Comparison of ENCODE assay signal across 9 mouse cellular contexts in genomic region chr3:88603714-88604161, GRCm38 (mm10). TPM values are rescaled to one million over a fixed set of nuclear protein-coding genes. Genes with fewer than 3 reads are reported as not detected.
A peak's percentile ranks its signal among the peaks of the same experiment; 100 is the strongest.
DNase-seq lines count a peak whose midpoint lies in the region; ATAC-seq and TF ChIP-seq lines count a peak whose summit lies in the region.
"Had no signal": no experiment of that assay in that cellular context is flagged by ENCODE, and none has a peak within 500 bp of the region (broad histone marks: within the 10 kb centered on the region; RNA-seq: fewer than 3 reads in every experiment).

No protein-coding gene starts in this region.

- no peak for TF ChIP-seq POLR2A in MEL (IDR thresholded peaks at IDR 0.05; ENCODE audit: control insufficient read depth in 1 of 2, insufficient read depth in 1 of 2, low read depth in 1 of 2, low read length in 2 of 2, poor library complexity in 1 of 2)

- H3K27ac ChIP-seq in MEL (ENCODE audit: control insufficient read depth, low read depth, low read length), result no peak overlapping the region
- H3K27ac ChIP-seq in heart, embryonic 11.5 days (ENCODE audit: low read depth, low read length), result 0 out of 2 replicates have a peak overlapping the region, but pooled peaks have one; percentile 32
- H3K27ac ChIP-seq in macrophage, result peak overlapping the region; percentile 66
- H3K27ac ChIP-seq: midbrain, embryonic 12.5 days had no signal

- H3K4me3 ChIP-seq in MEL (ENCODE audit: control insufficient read depth in 1 of 2, insufficient read depth in 1 of 2, low read depth in 2 of 2, low read length in 2 of 2) (no peak overlapping the region), macrophage (ENCODE audit: inconsistent target) (no peak overlapping the region)
- H3K4me3 ChIP-seq in heart, embryonic 11.5 days (ENCODE audit: low read depth, low read length), result no peak overlapping the region
- H3K4me3 ChIP-seq: midbrain, embryonic 12.5 days had no signal

- no peak; the same call in 1 of the 2 replicates for ATAC-seq in heart, embryonic 11.5 days (replicated peaks; ENCODE audit: insufficient number of reproducible peaks, low FRiP score, low TSS enrichment)

- H3K9ac ChIP-seq in MEL (ENCODE audit: control insufficient read depth, low read depth, low read length, poor library complexity, severe bottlenecking), result no peak overlapping the region
- no peak overlapping the region for H3K9ac ChIP-seq in heart, embryonic 11.5 days (ENCODE audit: low read depth, low read length)
- H3K9ac ChIP-seq: midbrain, embryonic 12.5 days had no signal

- 21% methylated on average over 6 of the region's 6 CpGs for WGBS in heart, embryonic 11.5 days (ENCODE audit: insufficient replicate concordance)
- WGBS in macrophage (ENCODE audit: missing documents), result 4% methylated on average over 6 of the region's 6 CpGs

- peak in 2 of 3 experiments; percentile 92 to 99; a peak in 5 of 6 replicates for TF ChIP-seq CTCF in MEL (IDR thresholded peaks at IDR 0.05 in 2 of 3, conservative IDR thresholded peaks at IDR 0.05 in 1 of 3; ENCODE audit: control insufficient read depth in 1 of 3, insufficient read depth in 1 of 3, low read depth in 2 of 3, low read length in 3 of 3, poor library complexity in 1 of 3, severe bottlenecking in 1 of 3)

- peak; percentile 60 for TF ChIP-seq RAD21 in MEL (IDR thresholded peaks at IDR 0.05; ENCODE audit: low read depth, low read length)

- H3K27me3 ChIP-seq in MEL (ENCODE audit: control insufficient read depth in 1 of 2, insufficient read depth in 2 of 2, low read length in 2 of 2), result no peaks in the 10 kb centered on the region
- no peaks in the 10 kb centered on the region for H3K27me3 ChIP-seq in heart, embryonic 11.5 days (ENCODE audit: control insufficient read depth, insufficient read depth, low read length)

- no peaks in the 10 kb centered on the region for H3K9me3 ChIP-seq in MEL (replicated peaks; ENCODE audit: insufficient read depth, low read length)
- no peaks in the 10 kb centered on the region for H3K9me3 ChIP-seq in heart, embryonic 11.5 days (replicated peaks; ENCODE audit: control insufficient read depth, low read length)
- H3K9me3 ChIP-seq: midbrain, embryonic 12.5 days had no signal

- H3K4me2 ChIP-seq in heart, embryonic 11.5 days, result no peak overlapping the region
- H3K4me2 ChIP-seq: midbrain, embryonic 12.5 days had no signal

- H3K36me3 ChIP-seq in MEL (ENCODE audit: control insufficient read depth in 1 of 2, insufficient read depth in 2 of 2, low read length in 2 of 2) (peaks cover 0 to 15% of the 10 kb centered on the region in 2 experiments; a peak in 2 of 4 replicates), macrophage (ENCODE audit: inconsistent target) (no peaks in the 10 kb centered on the region)
- H3K36me3 ChIP-seq in heart, embryonic 11.5 days (ENCODE audit: control insufficient read depth, insufficient read depth, low read length), result no peaks in the 10 kb centered on the region
- H3K36me3 ChIP-seq: midbrain, embryonic 12.5 days had no signal

- H3K4me1 ChIP-seq in MEL (ENCODE audit: control insufficient read depth in 1 of 2, insufficient read depth in 2 of 2, low read length in 2 of 2), result peaks cover 6 to 18% of the 10 kb centered on the region in 2 experiments; a peak in 3 of 4 replicates
- H3K4me1 ChIP-seq in heart, embryonic 11.5 days (ENCODE audit: control insufficient read depth, insufficient read depth, low read length), result peaks cover 8% of the 10 kb centered on the region

- DNase-seq in layer of hippocampus, adult 11-12 months (ENCODE audit: low spot score), result peak; percentile 55
- DNase-seq in layer of hippocampus, adult 9-11 months, result no peak
- DNase-seq in MEL (ENCODE audit: low read depth, low spot score), result peak; percentile 84
- peak; percentile 81 to 87 for DNase-seq in cerebellum, postnatal 10 days
- DNase-seq in kidney, postnatal 10 days, result peak; percentile 88
- DNase-seq in thymus, postnatal 14 days, result peak; percentile 81

- no peak for TF ChIP-seq EP300 in MEL (IDR thresholded peaks at IDR 0.05; ENCODE audit: low read depth in 1 of 2, low read length in 2 of 2)

- H3K79me2 ChIP-seq in MEL (ENCODE audit: control insufficient read depth, insufficient read depth, low read length, poor library complexity), result no peaks in the 10 kb centered on the region; the same call in 1 of the 2 replicates
- H3K79me2 ChIP-seq in macrophage (ENCODE audit: inconsistent target), result peaks cover 11% of the 10 kb centered on the region; the same call in 1 of the 2 replicates

TF ChIP-seq in MEL, 35 proteins besides CTCF, POLR2A, EP300 and RAD21 (continues in another document):
- TF ChIP-seq USF1 (IDR thresholded peaks at IDR 0.05; ENCODE audit: low read depth, low read length), result no peak
- TF ChIP-seq MEF2A (IDR thresholded peaks at IDR 0.05; ENCODE audit: extremely low read depth, insufficient replicate concordance, low read depth, low read length, poor library complexity, severe bottlenecking), result no peak
- no peak for TF ChIP-seq JUND (IDR thresholded peaks at IDR 0.05; ENCODE audit: low read depth, low read length)
- TF ChIP-seq MAZ (IDR thresholded peaks at IDR 0.05; ENCODE audit: low read depth, low read length), result no peak
- no peak for TF ChIP-seq USF2 (IDR thresholded peaks at IDR 0.05; ENCODE audit: borderline replicate concordance in 1 of 2, insufficient read depth in 1 of 2, low read depth in 1 of 2, low read length in 2 of 2)
- no peak for TF ChIP-seq TBP (IDR thresholded peaks at IDR 0.05; ENCODE audit: low read depth, low read length)
- no peak for TF ChIP-seq KAT2A (conservative IDR thresholded peaks at IDR 0.05; ENCODE audit: low read depth, low read length)
- TF ChIP-seq ZC3H11A (IDR thresholded peaks at IDR 0.05; ENCODE audit: low read depth, low read length), result peak; percentile 63
- no peak for TF ChIP-seq ZKSCAN1 (IDR thresholded peaks at IDR 0.05; ENCODE audit: low read depth, low read length)
- TF ChIP-seq RCOR1 (IDR thresholded peaks at IDR 0.05; ENCODE audit: low read depth, low read length), result no peak
- no peak for TF ChIP-seq TAL1 (IDR thresholded peaks at IDR 0.05; ENCODE audit: low read length)
- TF ChIP-seq E2F4 (IDR thresholded peaks at IDR 0.05; ENCODE audit: borderline replicate concordance, low read depth, low read length), result no peak
- peak; percentile 5; the same call in 1 of the 2 replicates for TF ChIP-seq BHLHE40 (IDR thresholded peaks at IDR 0.05; ENCODE audit: borderline replicate concordance, low read depth, low read length)
- TF ChIP-seq MYC (IDR thresholded peaks at IDR 0.05; ENCODE audit: low read depth, low read length), result peak; percentile 87

RNA-seq across cellular contexts. Expression of gene Arhgef2, which starts 2.0 kb away (rescaled TPM):
- 113 and 131 TPM in 2 replicates for total RNA-seq in MEL (2012; rRNA removed)
- polyA plus RNA-seq in MEL (2012; ENCODE audit: insufficient read depth in 1 of 2, insufficient read length in 2 of 2, low read depth in 1 of 2, low replicate concordance in 2 of 2, missing spikeins in 1 of 2) (100 to 1,000 TPM in 1 of 2 experiments, not detected in 1; 183 TPM), macrophage (2018) (83.0 to 111 TPM (median 86.2 TPM) in 3 replicates)
- 91.4 and 102 TPM in 2 replicates for polyA plus RNA-seq in heart, embryonic 11.5 days (2014; fragmentation: Nextera tagmentation; extraction: Ambion mirVana)
- total RNA-seq in macrophage (2018; cell fraction: chromatin; rRNA removed), result 100 to 1,000 TPM; 401 to 771 (median 585) TPM
- total RNA-seq in macrophage (2018; cell fraction: cytosol; rRNA removed), result 100 to 1,000 TPM; 114 to 210 (median 154) TPM
- total RNA-seq in macrophage (2018; cell fraction: nucleus; rRNA removed), result 100 to 1,000 TPM; 216 to 483 (median 324) TPM

RNA-seq across cellular contexts. Expression of gene Ssr2, which starts 28.1 kb away (rescaled TPM):
- total RNA-seq in MEL (2012; rRNA removed), result 500 and 594 TPM in 2 replicates
- polyA plus RNA-seq in MEL (2012; ENCODE audit: insufficient read depth in 1 of 2, insufficient read length in 2 of 2, low read depth in 1 of 2, low replicate concordance in 2 of 2, missing spikeins in 1 of 2), result 100 to 1,000 TPM; 176 to 706 TPM
- polyA plus RNA-seq in heart, embryonic 11.5 days (2014; fragmentation: Nextera tagmentation; extraction: Ambion mirVana), result 206 and 229 TPM in 2 replicates
- 10 to 100 TPM in 24 of 26 experiments, 1 to 10 TPM in 2; 6.9 to 42.1 (median 15.7) TPM for total RNA-seq in macrophage (2018; cell fraction: chromatin; rRNA removed)
- 100 to 1,000 TPM in 20 of 26 experiments, 10 to 100 TPM in 6; 79.8 to 136 (median 115) TPM for total RNA-seq in macrophage (2018; cell fraction: cytosol; rRNA removed)
- total RNA-seq in macrophage (2018; cell fraction: nucleus; rRNA removed), result 100 to 1,000 TPM in 1 of 26 experiments, 10 to 100 TPM in 25; 23.5 to 102 (median 68.8) TPM
- polyA plus RNA-seq in macrophage (2018), result 108 to 122 TPM (median 113 TPM) in 3 replicates

RNA-seq across cellular contexts. Expression of gene Rxfp4, which starts 49.2 kb away (rescaled TPM):
- 0.08 TPM in 1 of 2 replicates, not detected in the other for total RNA-seq in MEL (2012; rRNA removed)
- polyA plus RNA-seq in MEL (2012; ENCODE audit: insufficient read depth in 1 of 2, insufficient read length in 2 of 2, low read depth in 1 of 2, low replicate concordance in 2 of 2, missing spikeins in 1 of 2) (under 1 TPM in 1 of 2 experiments, not detected in 1; 0.06 TPM), macrophage (2018) (not detected in 3 replicates)
- polyA plus RNA-seq in heart, embryonic 11.5 days (2014; fragmentation: Nextera tagmentation; extraction: Ambion mirVana), result not detected in 2 replicates
- not detected for total RNA-seq in macrophage (2018; cell fraction: chromatin; rRNA removed)
- total RNA-seq in macrophage (2018; cell fraction: cytosol; rRNA removed), result not detected
- not detected for total RNA-seq in macrophage (2018; cell fraction: nucleus; rRNA removed)
- polyA plus RNA-seq: midbrain, embryonic 12.5 days had no signal

RNA-seq across cellular contexts. Expression of gene Ubqln4, which starts 50.2 kb away (rescaled TPM):
- total RNA-seq in MEL (2012; rRNA removed), result 73.0 and 83.0 TPM in 2 replicates
- polyA plus RNA-seq in MEL (2012; ENCODE audit: insufficient read depth in 1 of 2, insufficient read length in 2 of 2, low read depth in 1 of 2, low replicate concordance in 2 of 2, missing spikeins in 1 of 2), result 100 to 1,000 TPM in 1 of 2 experiments, 10 to 100 TPM in 1; 43.6 to 171 TPM
- polyA plus RNA-seq in heart, embryonic 11.5 days (2014; fragmentation: Nextera tagmentation; extraction: Ambion mirVana), result 48.8 and 49.5 TPM in 2 replicates
- 10 to 100 TPM; 13.2 to 83.4 (median 37.9) TPM for total RNA-seq in macrophage (2018; cell fraction: chromatin; rRNA removed)
- 10 to 100 TPM; 19.8 to 27.6 (median 24.4) TPM for total RNA-seq in macrophage (2018; cell fraction: cytosol; rRNA removed)
- 10 to 100 TPM; 15.2 to 81.8 (median 29.2) TPM for total RNA-seq in macrophage (2018; cell fraction: nucleus; rRNA removed)
- 26.3 to 31.7 TPM (median 26.5 TPM) in 3 replicates for polyA plus RNA-seq in macrophage (2018)

RNA-seq across cellular contexts. Expression of gene Lamtor2, which starts 50.9 kb away (rescaled TPM):
- total RNA-seq in MEL (2012; rRNA removed), result 125 and 127 TPM in 2 replicates
- polyA plus RNA-seq in MEL (2012; ENCODE audit: insufficient read depth in 1 of 2, insufficient read length in 2 of 2, low read depth in 1 of 2, low replicate concordance in 2 of 2, missing spikeins in 1 of 2) (100 to 1,000 TPM in 1 of 2 experiments, not detected in 1; 188 TPM), macrophage (2018) (164 to 206 TPM (median 186 TPM) in 3 replicates)
- 86.9 and 110 TPM in 2 replicates for polyA plus RNA-seq in heart, embryonic 11.5 days (2014; fragmentation: Nextera tagmentation; extraction: Ambion mirVana)
- total RNA-seq in macrophage (2018; cell fraction: chromatin; rRNA removed), result 10 to 100 TPM in 7 of 26 experiments, 1 to 10 TPM in 16, not detected in 3; 1.9 to 25.1 (median 4.5) TPM
- total RNA-seq in macrophage (2018; cell fraction: cytosol; rRNA removed), result 100 to 1,000 TPM in 22 of 26 experiments, 10 to 100 TPM in 4; 84.4 to 168 (median 109) TPM
- total RNA-seq in macrophage (2018; cell fraction: nucleus; rRNA removed), result 10 to 100 TPM in 24 of 26 experiments, 1 to 10 TPM in 2; 7.2 to 35.9 (median 19.1) TPM
